Mouse (Mus musculus) hematopoietic stem cell, adult 5-6 weeks (primary cell): ENCODE data around the gene Pabpc4. TPM values are rescaled to one million over a fixed set of nuclear protein-coding genes. Genes with fewer than 3 reads are reported as not detected.
"Not testable (repeated sequence)": the region's sequence is repeated elsewhere in the genome, so short reads cannot be mapped to it uniquely, and the experiment has no call there.

ENCODE experiments used
- ATAC-seq, 2 experiments: fragments of 125-278 bp in 1 of 2; replicated peaks in 1 of 2; 2 replicates each; pipeline ENCODE4 v1.8.0; 2016 to 2017; ENCODE audit warnings: inconsistent platforms in 2 of 2, mild to moderate bottlenecking in 2 of 2, moderate number of reproducible peaks in 2 of 2, low read depth in 1 of 2, moderate TSS enrichment in 1 of 2; ENCODE audit not compliant: low FRiP score in 2 of 2, poor library complexity in 2 of 2, severe bottlenecking in 2 of 2, insufficient read depth in 1 of 2, low TSS enrichment in 1 of 2
- total RNA-seq: library from RNA; stranded (forward); fragments of 172-1452, 232-1000 nt; gene quantifications from 2 replicates; pipeline ENCODE4 v1.2.3, GENCODE M21; 2017

Gene Pabpc4
- total RNA-seq, 1 experiment from 2014 or later, result 112 TPM

GRCm38 (mm10) chr4:123239361-123240203 is 22.6 kb upstream of the Pabpc4 start:
- 0 out of 4 replicates have a peak, but pooled peaks have one; percentile 3 to 14 for ATAC-seq

GRCm38 (mm10) chr4:123246221-123246620 is 15.9 kb upstream of the Pabpc4 start:
- ATAC-seq, result no peak

DNA sequence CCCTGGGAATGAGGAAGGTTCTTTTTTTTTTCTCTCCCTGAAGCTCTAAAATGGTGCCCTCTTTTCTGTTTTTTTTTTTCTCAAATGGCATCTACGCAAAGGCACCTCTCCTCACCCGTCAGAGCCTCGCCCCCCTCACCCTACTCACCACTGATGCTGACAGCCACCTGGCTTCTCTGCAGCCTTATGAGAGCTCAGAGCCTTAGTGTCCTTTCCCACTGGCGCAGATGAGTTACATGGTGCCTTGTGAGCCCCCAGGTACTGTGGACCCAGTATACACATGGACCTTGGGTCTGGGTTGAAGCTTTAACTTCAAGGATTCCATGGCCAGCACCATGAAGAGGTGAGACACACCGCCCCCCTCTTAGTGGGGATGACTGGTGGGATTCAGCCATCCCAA is 15.5 kb upstream of the Pabpc4 start:
- no peak for ATAC-seq

DNA sequence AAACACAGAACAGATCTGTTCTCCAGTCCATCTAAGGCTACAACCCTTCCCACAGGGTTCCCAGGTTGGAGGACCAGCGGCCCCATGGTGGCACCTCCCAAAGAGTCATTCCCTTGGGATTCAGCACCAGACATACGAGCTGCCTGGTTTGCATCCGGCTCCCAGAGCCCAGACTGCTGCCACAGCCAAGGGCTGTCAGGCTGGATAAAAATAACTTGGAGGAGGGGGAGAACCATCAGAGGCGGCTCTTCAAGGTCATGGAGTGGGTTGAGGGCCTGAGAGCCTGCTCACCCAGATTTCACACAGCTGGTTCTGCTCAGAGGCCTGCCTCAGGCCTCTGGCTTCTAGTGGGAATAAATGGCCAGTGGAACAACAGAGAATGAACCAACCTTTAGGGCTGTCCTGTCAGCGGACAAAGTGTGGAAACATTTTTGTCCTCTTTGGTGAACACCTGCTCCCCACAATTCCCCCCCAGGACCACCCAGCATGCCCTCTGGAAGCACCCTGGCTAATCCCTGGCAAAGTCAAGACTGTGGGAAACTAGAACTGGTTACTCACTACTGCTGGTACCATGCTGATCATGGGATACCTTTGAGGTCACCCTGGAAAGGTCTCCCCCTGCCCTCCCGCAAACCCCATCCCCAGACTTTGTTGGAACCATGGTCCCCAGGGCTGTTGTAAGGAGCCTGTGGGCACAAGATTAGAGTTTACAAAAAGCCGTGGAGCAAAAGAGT is 14.8 kb upstream of the Pabpc4 start:
- ATAC-seq, result no peak

DNA sequence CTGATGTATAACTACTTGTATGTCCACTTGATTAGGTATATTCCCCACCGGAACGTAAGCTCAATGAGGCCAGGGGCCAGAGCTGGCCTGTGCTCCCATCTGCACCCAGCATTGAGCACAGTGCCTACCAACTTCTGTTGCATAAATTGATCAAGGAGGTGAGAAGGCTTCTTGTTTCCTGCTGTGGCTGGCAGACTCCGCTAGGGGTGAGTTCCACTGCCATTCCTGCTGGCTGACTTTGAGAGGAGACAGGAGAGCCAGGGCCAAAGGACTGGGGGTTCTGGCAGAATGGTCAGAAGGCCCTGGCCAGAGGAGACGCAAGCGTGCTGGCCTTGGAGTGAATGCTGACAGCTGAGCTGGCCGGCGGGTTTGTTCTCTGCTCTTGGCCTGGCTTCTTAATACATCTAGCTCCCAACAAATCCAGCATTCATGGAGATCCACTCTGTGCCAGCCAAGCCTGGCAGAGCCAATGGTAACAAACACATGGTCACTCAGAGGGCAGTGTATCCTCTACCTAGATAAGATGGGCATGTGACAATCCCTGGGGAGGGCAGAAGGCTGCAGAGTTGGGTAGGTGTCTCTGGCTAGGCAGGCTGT is 13.1 kb upstream of the Pabpc4 start:
- ATAC-seq, result no peak

GRCm38 (mm10) chr4:123252214-123252613 is 9.9 kb upstream of the Pabpc4 start:
- ATAC-seq, result no peak

DNA sequence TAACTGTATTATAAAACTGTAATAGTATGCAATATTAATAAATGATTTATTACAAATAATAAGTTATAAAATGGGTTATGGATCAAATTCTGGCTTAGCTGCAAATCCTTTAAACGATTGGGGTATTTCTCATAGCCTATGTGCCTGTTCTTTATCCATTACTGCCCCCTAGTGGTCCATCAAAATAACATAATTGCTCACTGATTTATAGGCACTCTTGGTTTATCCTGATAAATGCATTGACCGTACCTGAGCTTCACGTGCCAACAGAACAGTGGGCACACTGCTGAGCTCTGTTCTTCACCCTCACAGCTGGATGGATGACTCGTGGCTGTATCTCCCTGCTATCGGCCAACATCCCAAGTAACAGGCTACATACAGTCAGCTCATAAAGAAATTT is 7.5 kb upstream of the Pabpc4 start:
- peak; percentile 56 to 64; a peak in 3 of 4 replicates for ATAC-seq

DNA sequence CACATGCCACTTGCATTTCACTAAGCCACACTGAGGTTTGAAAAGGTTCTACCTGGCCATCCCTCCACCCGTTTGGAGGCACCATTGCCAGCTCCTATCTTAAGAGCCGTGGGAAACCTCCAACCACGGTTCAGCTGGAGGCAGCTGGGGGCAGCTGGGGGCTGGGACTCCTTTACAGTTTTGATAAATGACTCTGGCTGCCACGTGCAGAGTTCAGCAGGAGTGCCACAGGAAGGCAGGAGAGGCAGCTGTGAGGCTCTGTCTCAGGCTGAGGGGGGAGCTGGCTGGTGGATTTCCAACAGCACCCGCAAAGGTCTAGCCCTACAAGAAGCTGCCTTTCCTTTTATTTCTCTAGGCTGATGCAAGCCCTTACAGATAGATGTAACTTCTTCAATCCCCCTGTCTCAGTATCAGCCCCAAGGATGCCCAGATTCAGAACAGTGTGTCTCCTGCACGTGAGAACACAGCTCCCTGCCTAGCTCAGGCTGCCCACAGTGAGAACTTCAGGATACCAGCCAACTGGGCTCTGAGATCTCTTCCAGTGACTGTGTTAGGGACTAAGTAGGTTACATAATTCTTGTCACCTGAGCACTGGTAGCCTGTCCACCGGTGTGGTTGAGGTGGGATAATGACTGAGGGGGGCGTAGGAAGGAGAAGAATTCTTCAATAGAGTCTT is 1.9 kb upstream of the Pabpc4 start:
- ATAC-seq, result peak; percentile 84 to 87

- ATAC-seq, result no peak
Measured at GRCm38 (mm10) chr4:123271063-123271462, 8.9 kb downstream of the Pabpc4 start.

DNA sequence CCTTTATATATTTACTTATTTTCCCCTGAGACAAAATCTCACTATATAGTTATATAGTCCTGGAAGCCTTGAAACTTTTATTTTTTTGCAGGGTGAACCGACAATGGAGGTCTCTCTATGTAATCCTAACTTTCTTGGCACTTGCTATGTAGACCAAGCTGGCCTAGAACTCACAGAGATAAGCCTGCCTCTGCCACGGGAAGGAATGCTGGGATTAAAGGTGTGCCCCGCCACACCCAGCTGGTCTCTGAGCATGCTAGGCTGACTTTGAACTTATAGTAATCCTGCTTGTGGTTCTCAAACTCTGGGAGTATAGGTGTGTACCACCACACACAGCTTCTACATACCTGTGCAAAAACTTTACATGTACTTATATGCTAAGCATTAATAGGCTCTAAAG is 18.0 kb downstream of the Pabpc4 start:
- no peak for ATAC-seq

DNA sequence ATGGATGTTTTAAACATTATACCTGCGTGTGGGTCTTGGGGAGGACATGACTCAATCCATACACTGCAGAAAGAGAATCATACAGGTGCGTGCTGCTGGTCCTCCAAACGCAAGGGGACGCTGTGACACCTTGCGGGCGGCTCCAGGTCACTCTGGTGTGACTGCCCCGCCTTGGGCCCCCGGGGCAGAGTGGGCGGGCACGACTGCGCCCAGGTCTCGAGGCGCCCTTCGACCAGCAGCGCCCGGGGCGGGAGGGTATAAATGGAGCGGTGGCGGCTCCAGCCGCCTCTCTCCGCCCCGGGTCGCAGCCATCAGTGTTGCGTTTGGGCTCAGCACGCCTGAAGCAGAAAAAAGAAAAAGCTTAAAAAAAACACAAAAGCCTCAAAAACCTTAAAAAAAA is 20.3 kb downstream of the Pabpc4 start:
- peak; percentile 92 to 96 for ATAC-seq

DNA sequence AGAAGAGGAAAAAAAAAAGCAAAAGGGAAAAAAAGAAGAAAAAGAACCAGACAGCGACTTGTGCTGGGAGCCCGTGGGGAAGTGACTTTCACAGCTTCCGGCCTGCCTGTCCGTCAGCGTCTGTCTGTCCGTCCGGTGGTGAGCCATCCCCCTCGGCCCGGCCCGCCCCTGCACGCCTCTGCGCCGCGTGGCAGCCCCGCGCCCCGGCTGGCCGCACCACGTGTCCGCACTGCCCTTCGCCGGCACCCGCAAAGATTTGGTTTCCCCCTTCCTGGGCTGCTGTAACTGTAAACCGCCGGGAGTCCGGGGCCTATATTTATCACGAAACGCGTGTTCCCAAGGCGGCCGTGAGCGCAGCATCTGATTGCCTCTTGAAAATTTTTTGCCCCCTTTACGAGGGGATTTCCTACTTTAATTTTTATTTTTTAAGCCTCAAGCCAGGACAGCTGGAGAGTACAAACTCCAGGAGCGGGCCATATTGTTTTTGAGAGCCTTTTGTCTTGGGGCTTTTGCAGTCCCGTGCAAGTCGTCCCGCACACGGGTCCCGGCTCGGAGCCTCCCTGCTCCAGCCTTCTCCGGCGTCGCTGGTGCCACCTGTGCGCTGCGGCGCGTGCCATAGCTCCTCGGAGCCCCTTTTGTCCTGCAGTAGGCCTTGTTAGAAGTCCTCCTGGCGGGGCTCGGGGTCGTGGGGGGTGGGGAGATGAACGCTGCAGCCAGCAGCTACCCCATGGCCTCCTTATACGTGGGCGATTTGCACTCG is 20.9 kb downstream of the Pabpc4 start:
- ATAC-seq, result peak in 1 of 2 experiments; percentile 43; a peak in 1 of 4 replicates

GRCm38 (mm10) chr4:123283675-123284064 is 21.5 kb downstream of the Pabpc4 start:
- ATAC-seq, result not testable (repeated sequence)

DNA sequence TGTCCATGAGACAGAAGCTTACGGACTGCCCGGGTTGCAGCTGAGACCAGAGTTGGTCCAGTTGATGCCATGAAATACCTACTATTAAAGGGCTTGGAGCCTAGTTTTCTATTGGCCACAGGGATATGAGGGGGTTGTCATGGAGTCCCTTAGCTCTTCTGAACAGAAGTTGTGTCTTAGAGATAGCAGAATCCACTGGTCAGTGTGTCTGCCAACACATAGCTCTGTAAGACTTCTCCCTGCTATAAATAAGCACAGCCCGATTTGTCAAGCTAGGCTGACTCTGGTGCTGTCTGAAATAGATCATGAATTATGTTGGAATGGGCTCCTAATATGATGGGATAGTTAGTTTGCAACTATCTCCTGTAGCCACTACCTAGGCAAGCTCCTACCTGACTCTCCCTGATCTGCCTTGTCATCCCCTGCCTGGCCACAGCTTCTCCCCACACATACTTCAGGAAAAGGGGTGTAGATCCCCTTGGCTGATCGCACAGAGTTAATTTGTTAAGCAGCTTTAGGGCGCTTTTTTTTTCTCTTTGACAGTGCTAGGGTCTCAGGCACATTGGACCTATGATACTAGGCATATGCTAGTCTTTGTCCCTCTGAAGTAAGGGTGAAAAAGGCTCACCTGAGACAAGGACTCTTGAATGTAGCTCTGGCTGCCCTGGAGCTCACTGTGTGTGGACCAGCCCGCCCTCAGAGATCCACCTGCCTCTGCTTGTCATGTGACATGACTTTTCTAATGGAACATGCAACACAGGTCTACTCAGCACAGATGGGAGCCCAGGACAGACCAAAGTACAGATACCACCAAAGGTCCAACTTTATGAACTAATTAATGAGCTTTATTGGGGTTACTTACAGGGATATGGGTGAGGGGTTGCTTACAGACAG is 22.8 kb downstream of the Pabpc4 start:
- ATAC-seq, result no peak

- no peak for ATAC-seq
Measured at GRCm38 (mm10) chr4:123286790-123287189, 24.6 kb downstream of the Pabpc4 start.

- no peak for ATAC-seq
Measured at GRCm38 (mm10) chr4:123289038-123289437, 26.9 kb downstream of the Pabpc4 start.
